Mouse (Mus musculus) forebrain, embryonic 15.5 days (tissue): ENCODE data around the gene Mpz. TPM values are rescaled to one million over a fixed set of nuclear protein-coding genes. Genes with fewer than 3 reads are reported as not detected.

Experiments
- ATAC-seq: fragments of 200-750 bp; cut with Nextera tagmentation; replicated peaks from 2 replicates; pipeline ENCODE4 v1.8.0; 2017; ENCODE audit warnings: mild to moderate bottlenecking, moderate TSS enrichment, moderate library complexity
- H3K27ac ChIP-seq: fragments of 300-500 bp; sonication (generic); replicated peaks from 2 replicates; pipeline ENCODE4 v1.5.1; 2015; ENCODE audit warnings: mild to moderate bottlenecking, inconsistent platforms
- H3K27me3 ChIP-seq: fragments of 300-500 bp; sonication (generic); 2 replicates; pipeline ENCODE4 v1.6.1; 2015; ENCODE audit warnings: inconsistent platforms
- H3K36me3 ChIP-seq: fragments of 300-500 bp; sonication (generic); 2 replicates; pipeline ENCODE4 v1.6.1; 2015; ENCODE audit warnings: mild to moderate bottlenecking, inconsistent platforms
- H3K4me1 ChIP-seq: fragments of 300-500 bp; sonication (generic); 2 replicates; pipeline ENCODE4 v1.6.1; 2015; ENCODE audit warnings: inconsistent platforms
- H3K4me2 ChIP-seq: fragments of 300-500 bp; sonication (generic); replicated peaks from 2 replicates; pipeline ENCODE4 v1.6.1; 2015; ENCODE audit warnings: mild to moderate bottlenecking, inconsistent platforms
- H3K4me3 ChIP-seq: fragments of 300-500 bp; sonication (generic); 2 replicates; pipeline ENCODE4 v1.5.1; 2015; ENCODE audit warnings: mild to moderate bottlenecking, inconsistent platforms
- H3K9ac ChIP-seq: fragments of 300-500 bp; sonication (generic); replicated peaks from 2 replicates; pipeline ENCODE4 v1.6.1; 2015; ENCODE audit warnings: mild to moderate bottlenecking, inconsistent platforms
- H3K9me3 ChIP-seq: fragments of 300-500 bp; sonication (generic); 2 replicates; pipeline ENCODE4 v1.6.1; 2016; ENCODE audit warnings: inconsistent platforms
- WGBS: fragments of 180-500 bp; shearing (Covaris S2); methylation state at CpG from one replicate; pipeline ENCODE4 v1.1.7; 2015; ENCODE audit warnings: mixed read lengths; 5-methylcytosine and 5-hydroxymethylcytosine counted together
- polyA plus RNA-seq: library from polyadenylated mRNA; unstranded; fragments of >200 nt; fragmentation: Nextera tagmentation; extraction: Ambion mirVana; gene quantifications from 2 replicates; pipeline ENCODE4 v1.2.1, GENCODE M21; 2015

The Mpz gene
- polyA plus RNA-seq, 1 experiment from 2014 or later: 0.23 TPM

GRCm38 (mm10) chr1:171171138-171171537 lies 20.6 kb downstream of the Mpz start:
- no peaks in the 10 kb centered on the region for H3K27me3 ChIP-seq
- ATAC-seq: no peak
- no peaks in the 10 kb centered on the region for H3K9me3 ChIP-seq
- no peaks in the 10 kb centered on the region for H3K4me1 ChIP-seq
- H3K36me3 ChIP-seq: no peaks in the 10 kb centered on the region
- H3K9ac ChIP-seq: no peak overlapping the region
- H3K27ac ChIP-seq: no peak overlapping the region
- H3K4me2 ChIP-seq: no peak overlapping the region
- WGBS: 72% methylated on average over 3 of the region's 3 CpGs
- H3K4me3 ChIP-seq: no peak overlapping the region

DNA sequence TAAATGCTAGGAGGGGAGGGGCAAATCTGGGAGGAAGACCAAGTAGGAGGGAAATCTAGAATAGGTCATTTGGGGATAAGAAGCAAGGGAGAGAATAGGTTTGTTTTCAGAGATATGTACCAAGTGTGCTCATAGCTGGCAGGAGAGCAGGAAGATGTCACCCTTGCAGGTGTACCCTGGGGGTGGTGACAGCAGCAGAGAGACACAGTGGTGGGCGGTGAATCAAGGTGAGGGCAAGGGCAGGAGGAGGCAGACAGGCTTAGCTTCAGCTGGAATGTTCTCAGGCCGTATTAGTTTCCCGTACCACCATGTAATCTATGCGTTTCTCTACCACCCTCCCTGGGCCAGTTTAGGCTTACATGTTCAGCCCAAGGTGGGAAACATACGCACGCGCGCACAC lies 22.3 kb downstream of the Mpz start:
- Histone ChIP-seq H3K36me3 (no peaks in the 10 kb centered on the region), H3K27ac (no peak overlapping the region), H3K4me2 (no peak overlapping the region), H3K27me3 (no peaks in the 10 kb centered on the region), H3K9me3 (no peaks in the 10 kb centered on the region), H3K4me1 (no peaks in the 10 kb centered on the region), H3K9ac (no peak overlapping the region), H3K4me3 (no peak overlapping the region)
- ATAC-seq: no peak
- WGBS: 98% methylated on average over 8 of the region's 8 CpGs

DNA sequence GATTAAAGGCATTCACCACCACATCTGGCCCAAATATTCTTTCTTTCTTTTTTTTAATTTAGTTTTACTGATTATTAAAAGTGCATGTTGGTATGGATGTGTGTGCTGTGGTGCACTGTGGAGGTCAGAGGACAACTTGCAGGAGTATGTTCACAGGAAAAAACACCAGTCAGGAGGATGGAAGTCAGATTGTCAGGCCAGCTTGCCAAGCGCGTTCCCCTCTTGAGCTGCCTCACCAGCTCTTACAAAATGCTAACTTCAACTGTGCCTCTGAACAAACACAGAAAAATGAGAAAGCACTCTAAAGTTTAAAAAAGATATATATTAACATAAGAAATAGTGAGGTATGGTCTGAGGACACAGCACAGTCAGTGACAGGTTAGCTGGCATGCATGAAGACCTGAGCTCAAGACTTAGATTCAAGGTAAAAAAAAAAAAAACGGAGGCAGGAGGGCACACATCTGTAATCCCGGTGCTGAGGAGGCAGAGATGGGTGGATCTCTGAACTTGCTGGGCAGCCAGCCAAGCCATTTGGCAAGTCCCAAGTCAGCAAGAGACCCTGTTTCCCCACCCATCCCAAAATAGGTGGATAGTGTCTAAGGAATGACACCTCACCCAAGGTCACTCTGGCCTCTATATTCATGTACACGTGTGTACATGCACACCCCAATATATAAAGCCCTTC lies 29.1 kb downstream of the Mpz start:
- no peaks in the 10 kb centered on the region for H3K4me1 ChIP-seq
- H3K27ac ChIP-seq: no peak overlapping the region
- H3K27me3 ChIP-seq: no peaks in the 10 kb centered on the region
- no peak overlapping the region for H3K4me3 ChIP-seq
- no peak overlapping the region for H3K4me2 ChIP-seq
- no peaks in the 10 kb centered on the region for H3K9me3 ChIP-seq
- H3K9ac ChIP-seq: no peak overlapping the region
- ATAC-seq: no peak
- H3K36me3 ChIP-seq: no peaks in the 10 kb centered on the region
- 77% methylated on average over 5 of the region's 5 CpGs for WGBS

- no peaks in the 10 kb centered on the region for H3K36me3 ChIP-seq
- H3K27me3 ChIP-seq: no peaks in the 10 kb centered on the region
- WGBS: 81% methylated on average over 3 of the region's 3 CpGs
- H3K4me2 ChIP-seq: no peak overlapping the region
- H3K27ac ChIP-seq: no peak overlapping the region
- no peaks in the 10 kb centered on the region for H3K4me1 ChIP-seq
- H3K9me3 ChIP-seq: no peaks in the 10 kb centered on the region
- no peak for ATAC-seq
- H3K9ac ChIP-seq: no peak overlapping the region
- no peak overlapping the region for H3K4me3 ChIP-seq
Observed at GRCm38 (mm10) chr1:171183025-171183424, 32.5 kb downstream of the Mpz start.

DNA sequence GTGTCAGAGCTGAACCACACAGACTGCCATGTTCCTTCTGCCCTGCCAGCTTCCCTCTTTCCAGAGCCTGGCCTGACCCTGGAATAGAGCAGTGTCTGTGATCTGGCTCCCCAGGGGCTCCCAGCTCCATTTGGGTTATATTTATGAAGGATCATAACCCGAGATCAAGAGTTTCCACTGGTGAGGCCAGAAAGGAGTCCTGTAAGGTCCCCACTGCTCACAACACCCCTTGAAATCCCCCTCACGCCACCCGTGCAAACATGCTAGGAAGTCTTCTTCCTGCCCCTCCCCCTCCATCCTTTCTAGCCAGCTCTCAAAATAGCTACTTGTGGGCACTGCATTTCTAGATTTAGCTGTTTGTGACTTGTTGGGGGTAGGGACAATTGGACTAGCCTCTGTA lies 33.1 kb downstream of the Mpz start:
- Histone ChIP-seq H3K27me3 (no peaks in the 10 kb centered on the region), H3K9me3 (no peaks in the 10 kb centered on the region), H3K9ac (no peak overlapping the region), H3K36me3 (no peaks in the 10 kb centered on the region), H3K4me2 (no peak overlapping the region), H3K4me3 (no peak overlapping the region), H3K27ac (no peak overlapping the region), H3K4me1 (0 out of 2 replicates have a peak, but pooled peaks cover 4% of the 10 kb centered on the region)
- WGBS: 79% methylated on average over 3 of the region's 3 CpGs
- ATAC-seq: no peak

- Histone ChIP-seq H3K27ac (no peak overlapping the region), H3K9ac (no peak overlapping the region), H3K4me2 (no peak overlapping the region), H3K4me3 (no peak overlapping the region), H3K4me1 (0 out of 2 replicates have a peak, but pooled peaks cover 8% of the 10 kb centered on the region), H3K9me3 (no peaks in the 10 kb centered on the region), H3K27me3 (no peaks in the 10 kb centered on the region), H3K36me3 (no peaks in the 10 kb centered on the region)
- no peak for ATAC-seq
- WGBS: 90% methylated on average over 7 of the region's 7 CpGs
Observed at GRCm38 (mm10) chr1:171184314-171184713, 33.8 kb downstream of the Mpz start.

DNA sequence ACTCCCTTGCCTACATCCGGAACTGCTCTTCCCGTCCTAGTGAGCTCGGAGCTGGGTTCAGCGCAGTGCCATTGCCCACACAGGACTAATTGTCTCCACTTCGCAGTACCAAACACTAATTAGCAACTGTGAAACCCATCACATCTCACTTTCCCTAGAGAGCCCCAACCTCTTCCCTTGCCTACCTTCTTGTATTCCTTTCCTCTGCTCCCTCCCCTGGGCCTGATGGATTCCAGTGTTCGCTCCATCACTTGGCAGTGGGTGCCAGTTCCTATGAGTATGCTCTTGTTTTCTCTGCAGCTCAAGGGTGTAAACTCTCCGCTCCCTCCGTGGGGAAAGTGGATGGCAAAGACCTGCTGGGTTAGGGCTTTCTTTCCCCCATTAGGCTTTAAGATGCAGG lies 35.1 kb downstream of the Mpz start:
- WGBS: 54% methylated on average over 8 of the region's 8 CpGs
- no peaks in the 10 kb centered on the region for H3K9me3 ChIP-seq
- H3K4me2 ChIP-seq: no peak overlapping the region
- H3K9ac ChIP-seq: no peak overlapping the region
- no peak overlapping the region for H3K27ac ChIP-seq
- no peak overlapping the region for H3K4me3 ChIP-seq
- no peak for ATAC-seq
- H3K4me1 ChIP-seq: 0 out of 2 replicates have a peak, but pooled peaks cover 8% of the 10 kb centered on the region
- H3K36me3 ChIP-seq: no peaks in the 10 kb centered on the region
- no peaks in the 10 kb centered on the region for H3K27me3 ChIP-seq

GRCm38 (mm10) chr1:171187851-171188700 lies 37.6 kb downstream of the Mpz start:
- H3K4me2 ChIP-seq: no peak overlapping the region
- 30% methylated on average over 13 of the region's 13 CpGs for WGBS
- no peak overlapping the region for H3K27ac ChIP-seq
- no peak for ATAC-seq
- peaks cover 16% of the 10 kb centered on the region; the same call in 1 of the 2 replicates for H3K27me3 ChIP-seq
- no peak overlapping the region for H3K9ac ChIP-seq
- no peaks in the 10 kb centered on the region for H3K36me3 ChIP-seq
- no peaks in the 10 kb centered on the region for H3K9me3 ChIP-seq
- H3K4me3 ChIP-seq: no peak overlapping the region
- H3K4me1 ChIP-seq: peaks cover 11% of the 10 kb centered on the region

DNA sequence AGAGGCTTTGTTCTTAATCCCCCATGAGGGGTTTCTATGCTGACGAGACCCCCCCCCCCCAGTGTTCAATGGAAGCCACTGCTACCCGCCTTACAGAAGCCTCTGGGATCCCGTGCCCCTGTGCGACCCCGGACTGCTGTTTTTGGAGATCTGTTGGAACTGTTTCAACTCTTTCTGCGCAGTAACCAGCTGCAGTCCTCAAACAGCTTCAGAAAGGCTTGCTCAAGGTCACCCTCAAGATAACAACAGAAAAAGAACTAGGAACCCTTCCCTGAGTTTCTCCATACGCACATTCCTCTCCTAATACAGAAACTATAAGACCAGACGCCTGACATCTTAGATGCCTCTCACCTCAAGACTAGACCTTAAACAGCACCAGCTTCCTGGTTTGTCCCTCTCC lies 38.5 kb downstream of the Mpz start:
- Histone ChIP-seq H3K36me3 (no peaks in the 10 kb centered on the region), H3K9ac (no peak overlapping the region), H3K9me3 (no peaks in the 10 kb centered on the region), H3K4me3 (no peak overlapping the region), H3K4me2 (no peak overlapping the region), H3K27me3 (peaks cover 25% of the 10 kb centered on the region), H3K4me1 (peaks cover 20% of the 10 kb centered on the region), H3K27ac (no peak overlapping the region)
- WGBS: 9% methylated on average over 8 of the region's 8 CpGs
- ATAC-seq: no peak

DNA sequence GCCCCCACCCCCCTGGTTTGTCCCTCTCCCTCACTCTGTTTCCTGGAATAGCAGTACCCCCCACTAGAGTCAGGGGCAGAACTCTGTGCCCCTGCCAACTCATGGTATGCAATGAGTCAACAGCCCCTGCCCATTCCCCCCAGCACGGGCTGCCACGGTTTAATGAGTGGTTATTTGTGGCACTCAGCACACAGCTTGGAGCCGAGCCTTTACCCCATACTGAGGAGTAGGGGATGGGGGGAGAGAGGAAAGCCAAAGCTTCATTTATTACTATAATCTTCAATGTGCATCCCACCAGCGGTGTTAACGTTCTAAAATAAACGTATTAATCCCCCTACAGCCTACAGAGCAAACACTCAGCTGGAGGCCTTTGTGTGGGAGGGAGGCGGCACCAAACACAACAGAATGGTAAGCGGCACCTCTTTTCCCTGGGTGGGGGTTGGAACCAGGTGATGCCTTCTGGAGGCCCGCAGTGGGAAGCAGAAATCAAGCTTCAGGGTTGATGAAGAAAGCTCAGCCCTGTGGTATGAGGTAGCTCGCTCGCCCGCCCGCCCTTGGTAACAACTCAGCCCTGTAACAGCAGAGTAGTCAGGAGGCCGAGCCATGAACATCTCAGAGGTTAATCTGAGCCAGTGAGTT lies 39.1 kb downstream of the Mpz start:
- Histone ChIP-seq H3K4me2 (no peak overlapping the region), H3K9ac (no peak overlapping the region), H3K36me3 (no peaks in the 10 kb centered on the region), H3K27me3 (peaks cover 31% of the 10 kb centered on the region), H3K9me3 (no peaks in the 10 kb centered on the region), H3K27ac (no peak overlapping the region), H3K4me3 (no peak overlapping the region), H3K4me1 (peaks cover 20% of the 10 kb centered on the region)
- WGBS: 19% methylated on average over 14 of the region's 14 CpGs
- peak; percentile 36; the same call in 1 of the 2 replicates for ATAC-seq

GRCm38 (mm10) chr1:171190832-171191231 lies 40.3 kb downstream of the Mpz start:
- Histone ChIP-seq H3K4me3 (no peak overlapping the region), H3K4me1 (peaks cover 26% of the 10 kb centered on the region), H3K9ac (no peak overlapping the region), H3K4me2 (no peak overlapping the region), H3K36me3 (no peaks in the 10 kb centered on the region), H3K27me3 (peaks cover 39% of the 10 kb centered on the region), H3K9me3 (no peaks in the 10 kb centered on the region), H3K27ac (no peak overlapping the region)
- WGBS: 97% methylated on average over 9 of the region's 9 CpGs
- no peak for ATAC-seq

GRCm38 (mm10) chr1:171192283-171192682 lies 41.8 kb downstream of the Mpz start:
- H3K9ac ChIP-seq: no peak overlapping the region
- no peak for ATAC-seq
- no peak overlapping the region for H3K4me2 ChIP-seq
- peaks cover 44% of the 10 kb centered on the region for H3K27me3 ChIP-seq
- no peaks in the 10 kb centered on the region for H3K36me3 ChIP-seq
- no peak overlapping the region for H3K27ac ChIP-seq
- 55% methylated on average over 10 of the region's 10 CpGs for WGBS
- no peaks in the 10 kb centered on the region for H3K9me3 ChIP-seq
- H3K4me3 ChIP-seq: no peak overlapping the region
- peaks cover 32% of the 10 kb centered on the region for H3K4me1 ChIP-seq
